Mouse (Mus musculus): ENCODE results near the gene Foxp1. TPM values are rescaled to one million over a fixed set of nuclear protein-coding genes. Genes with fewer than 3 reads are reported as not detected.

Foxp1 gene
- polyA plus RNA-seq, 1 experiment from 2014 or later = 36.4 TPM

DNA sequence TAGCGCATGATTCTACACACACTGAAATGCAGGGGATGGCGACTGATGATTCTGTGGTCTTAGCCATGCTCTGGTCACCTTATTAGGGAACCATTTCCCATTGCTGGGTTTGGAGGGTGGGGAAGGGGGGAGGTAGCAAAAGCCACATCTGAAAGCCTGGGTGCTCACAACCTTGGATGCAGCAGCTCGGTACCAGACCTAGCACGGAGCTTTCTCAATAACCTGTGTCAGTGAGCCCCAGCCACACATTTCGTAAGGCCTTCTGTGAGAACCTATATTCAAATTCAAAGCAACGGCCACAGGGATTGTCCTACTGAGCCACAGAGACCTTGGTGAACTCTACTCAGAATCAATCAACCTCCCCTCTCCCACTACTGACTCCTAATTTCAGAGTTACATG is 109.9 kb downstream of the Foxp1 start:
- Histone ChIP-seq H3K9me3 (ENCODE audit: low read length) (no peaks in the 10 kb centered on the region), H3K9ac (replicated peaks; ENCODE audit: low read length) (no peak overlapping the region), H3K4me3 (ENCODE audit: low read length) (no peak overlapping the region), H3K27ac (ENCODE audit: low read length) (no peak overlapping the region), H3K4me1 (ENCODE audit: insufficient read depth, low read length) (no peaks in the 10 kb centered on the region), H3K4me2 (replicated peaks; ENCODE audit: low read depth, low read length) (no peak overlapping the region), H3K27me3 (ENCODE audit: insufficient read depth, low read length) (no peaks in the 10 kb centered on the region), H3K36me3 (ENCODE audit: insufficient read depth, low read length) (no peaks in the 10 kb centered on the region)
- ATAC-seq (ENCODE audit: low FRiP score, low TSS enrichment) = no peak
- WGBS = 89% methylated on average over 6 of the region's 6 CpGs

DNA sequence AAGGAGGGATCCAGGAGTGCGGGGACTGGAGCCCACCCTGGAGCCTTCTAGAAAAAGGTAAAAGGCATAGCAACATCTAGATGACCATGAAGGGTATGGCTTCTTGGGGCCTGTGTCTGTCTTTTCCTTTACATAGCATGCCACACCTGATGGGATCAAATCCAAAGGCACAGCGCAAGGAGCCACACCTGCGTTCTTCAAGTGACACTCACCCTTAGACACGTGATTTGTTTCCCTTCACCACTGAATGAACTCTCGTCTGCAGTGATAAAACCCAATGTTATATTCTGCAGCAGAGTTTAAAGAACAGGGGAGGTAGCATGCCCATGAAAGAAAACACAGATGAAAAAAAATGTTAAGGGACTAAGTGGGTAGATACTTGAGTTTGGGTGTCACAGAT is 112.9 kb downstream of the Foxp1 start:
- WGBS = 88% methylated on average over 5 of the region's 5 CpGs
- no peaks in the 10 kb centered on the region for H3K36me3 ChIP-seq (ENCODE audit: insufficient read depth, low read length)
- no peak overlapping the region for H3K9ac ChIP-seq (replicated peaks; ENCODE audit: low read length)
- H3K4me2 ChIP-seq (replicated peaks; ENCODE audit: low read depth, low read length) = no peak overlapping the region
- no peak overlapping the region for H3K27ac ChIP-seq (ENCODE audit: low read length)
- H3K27me3 ChIP-seq (ENCODE audit: insufficient read depth, low read length) = no peaks in the 10 kb centered on the region
- no peak overlapping the region for H3K4me3 ChIP-seq (ENCODE audit: low read length)
- H3K9me3 ChIP-seq (ENCODE audit: low read length) = no peaks in the 10 kb centered on the region
- H3K4me1 ChIP-seq (ENCODE audit: insufficient read depth, low read length) = 0 out of 2 replicates have a peak, but pooled peaks cover 2% of the 10 kb centered on the region
- no peak for ATAC-seq (ENCODE audit: low FRiP score, low TSS enrichment)

DNA sequence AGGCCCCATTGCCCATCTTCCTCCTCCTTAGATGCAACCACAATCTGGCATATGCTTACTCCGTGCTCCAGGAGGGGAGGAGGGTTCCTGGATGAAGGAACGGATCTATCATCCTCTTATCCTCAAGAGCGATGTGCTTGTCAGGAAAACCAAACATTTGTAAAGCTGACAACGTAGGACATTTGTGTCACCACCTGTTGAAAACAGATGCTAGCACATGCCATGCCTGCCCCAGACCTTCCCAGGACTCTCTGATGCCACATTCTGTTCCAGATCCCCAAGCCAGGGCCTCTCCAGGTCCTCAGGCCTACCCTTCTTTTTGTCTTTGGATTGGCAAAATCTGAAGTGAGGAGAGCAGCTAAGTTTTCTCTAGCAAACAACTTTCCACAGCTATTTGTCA is 113.6 kb downstream of the Foxp1 start:
- no peak overlapping the region for H3K4me3 ChIP-seq (ENCODE audit: low read length)
- no peaks in the 10 kb centered on the region for H3K36me3 ChIP-seq (ENCODE audit: insufficient read depth, low read length)
- H3K4me1 ChIP-seq (ENCODE audit: insufficient read depth, low read length) = 0 out of 2 replicates have a peak, but pooled peaks cover 2% of the 10 kb centered on the region
- H3K9me3 ChIP-seq (ENCODE audit: low read length) = no peaks in the 10 kb centered on the region
- no peaks in the 10 kb centered on the region for H3K27me3 ChIP-seq (ENCODE audit: insufficient read depth, low read length)
- no peak for ATAC-seq (ENCODE audit: low FRiP score, low TSS enrichment)
- no peak overlapping the region for H3K27ac ChIP-seq (ENCODE audit: low read length)
- no peak overlapping the region for H3K9ac ChIP-seq (replicated peaks; ENCODE audit: low read length)
- no peak overlapping the region for H3K4me2 ChIP-seq (replicated peaks; ENCODE audit: low read depth, low read length)
- WGBS = 87% methylated on average over 4 of the region's 4 CpGs

DNA sequence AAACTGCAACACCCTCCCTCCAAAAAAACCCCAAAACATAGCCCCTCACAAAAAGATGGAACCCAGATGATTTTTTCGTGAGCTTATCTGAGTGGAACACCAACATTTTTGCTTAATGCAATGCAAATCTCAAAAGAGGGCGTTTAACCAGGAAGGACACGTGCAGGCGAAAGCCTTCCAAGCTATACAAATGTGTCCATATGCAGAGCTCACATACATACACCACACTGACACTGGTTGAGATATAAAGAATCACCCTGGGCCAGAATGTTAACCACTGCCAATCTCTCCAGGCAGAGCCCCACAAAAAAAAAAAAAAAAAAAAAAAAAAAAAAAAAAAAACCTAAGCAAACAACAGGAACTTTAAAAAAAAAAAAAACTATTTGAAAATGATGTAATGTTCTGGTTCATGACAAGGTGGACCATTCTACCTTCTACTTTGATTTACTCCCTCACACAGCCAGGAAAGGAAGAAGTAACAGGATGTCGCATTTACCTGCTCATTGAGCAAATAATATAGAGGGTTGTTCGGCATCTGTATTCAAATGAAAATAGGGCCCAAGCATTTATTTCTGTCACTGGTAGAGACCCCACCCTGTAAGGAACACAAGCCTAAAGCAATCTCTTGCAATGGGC is 118.6 kb downstream of the Foxp1 start:
- 88% methylated on average over 6 of the region's 6 CpGs for WGBS

DNA sequence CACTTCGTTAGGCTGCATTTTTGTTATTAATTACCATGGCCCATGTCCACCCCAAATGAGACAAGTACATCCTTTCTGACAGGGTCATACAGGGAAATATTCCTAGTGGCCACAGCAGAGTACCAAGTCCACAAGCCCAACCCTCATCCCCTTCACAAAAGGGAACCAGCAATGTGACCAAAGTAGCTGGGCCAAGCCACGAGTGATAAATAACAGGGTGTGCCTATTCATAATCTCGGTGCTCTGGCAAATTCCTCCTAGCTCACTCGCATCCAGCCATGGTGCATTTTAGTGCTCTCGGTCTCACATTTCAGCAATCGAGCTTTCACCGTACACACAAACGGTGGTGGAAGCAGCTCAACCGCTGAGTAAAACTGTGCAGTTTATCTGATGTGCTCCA is 119.6 kb downstream of the Foxp1 start:
- Histone ChIP-seq H3K27me3 (ENCODE audit: insufficient read depth, low read length) (no peaks in the 10 kb centered on the region), H3K4me1 (ENCODE audit: insufficient read depth, low read length) (peaks cover 19% of the 10 kb centered on the region; the same call in 1 of the 2 replicates), H3K36me3 (ENCODE audit: insufficient read depth, low read length) (peaks cover 7% of the 10 kb centered on the region; the same call in 1 of the 2 replicates), H3K9ac (replicated peaks; ENCODE audit: low read length) (no peak overlapping the region), H3K9me3 (ENCODE audit: low read length) (no peaks in the 10 kb centered on the region), H3K4me3 (ENCODE audit: low read length) (no peak overlapping the region), H3K4me2 (replicated peaks; ENCODE audit: low read depth, low read length) (no peak overlapping the region), H3K27ac (ENCODE audit: low read length) (no peak overlapping the region)
- 39% methylated on average over 9 of the region's 9 CpGs for WGBS
- no peak for ATAC-seq (ENCODE audit: low FRiP score, low TSS enrichment)

More for the DNA sequence above, 118.6 kb downstream of the Foxp1 start:
- no peak overlapping the region for H3K27ac ChIP-seq (ENCODE audit: low read length)
- no peak overlapping the region for H3K4me2 ChIP-seq (replicated peaks; ENCODE audit: low read depth, low read length)
- H3K9ac ChIP-seq (replicated peaks; ENCODE audit: low read length) = no peak overlapping the region
- no peaks in the 10 kb centered on the region for H3K27me3 ChIP-seq (ENCODE audit: insufficient read depth, low read length)
- peaks cover 6% of the 10 kb centered on the region; the same call in 1 of the 2 replicates for H3K36me3 ChIP-seq (ENCODE audit: insufficient read depth, low read length)
- no peak overlapping the region for H3K4me3 ChIP-seq (ENCODE audit: low read length)
- H3K9me3 ChIP-seq (ENCODE audit: low read length) = no peaks in the 10 kb centered on the region
- H3K4me1 ChIP-seq (ENCODE audit: insufficient read depth, low read length) = peaks cover 19% of the 10 kb centered on the region; the same call in 1 of the 2 replicates
- ATAC-seq (ENCODE audit: low FRiP score, low TSS enrichment) = no peak

DNA sequence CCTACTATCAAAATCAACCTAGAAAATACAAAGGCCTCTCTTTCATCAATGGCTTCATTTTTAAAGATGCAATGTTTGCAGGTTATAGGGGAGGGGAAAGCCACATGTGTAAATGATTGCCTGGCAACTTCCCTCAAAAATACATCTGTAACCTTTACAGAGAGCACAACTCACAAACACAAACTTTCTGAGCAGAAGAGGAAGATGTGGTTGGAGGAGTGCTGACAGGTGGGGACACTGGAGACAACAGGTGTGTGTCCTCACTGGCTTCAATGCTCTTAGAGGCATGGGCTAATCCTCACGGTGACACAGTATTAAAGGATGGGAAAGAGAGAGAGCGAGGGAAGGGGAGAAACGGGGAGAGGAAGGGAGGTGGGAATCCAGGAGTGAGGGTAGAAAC is 120.2 kb downstream of the Foxp1 start:
- Histone ChIP-seq H3K27ac (ENCODE audit: low read length) (no peak overlapping the region), H3K4me1 (ENCODE audit: insufficient read depth, low read length) (peaks cover 19% of the 10 kb centered on the region; the same call in 1 of the 2 replicates), H3K4me2 (replicated peaks; ENCODE audit: low read depth, low read length) (no peak overlapping the region), H3K9me3 (ENCODE audit: low read length) (no peaks in the 10 kb centered on the region), H3K4me3 (ENCODE audit: low read length) (no peak overlapping the region), H3K27me3 (ENCODE audit: insufficient read depth, low read length) (no peaks in the 10 kb centered on the region), H3K9ac (replicated peaks; ENCODE audit: low read length) (no peak overlapping the region), H3K36me3 (ENCODE audit: insufficient read depth, low read length) (peaks cover 12% of the 10 kb centered on the region; the same call in 1 of the 2 replicates)
- no peak for ATAC-seq (ENCODE audit: low FRiP score, low TSS enrichment)
- WGBS = 69% methylated on average over 3 of the region's 3 CpGs

DNA sequence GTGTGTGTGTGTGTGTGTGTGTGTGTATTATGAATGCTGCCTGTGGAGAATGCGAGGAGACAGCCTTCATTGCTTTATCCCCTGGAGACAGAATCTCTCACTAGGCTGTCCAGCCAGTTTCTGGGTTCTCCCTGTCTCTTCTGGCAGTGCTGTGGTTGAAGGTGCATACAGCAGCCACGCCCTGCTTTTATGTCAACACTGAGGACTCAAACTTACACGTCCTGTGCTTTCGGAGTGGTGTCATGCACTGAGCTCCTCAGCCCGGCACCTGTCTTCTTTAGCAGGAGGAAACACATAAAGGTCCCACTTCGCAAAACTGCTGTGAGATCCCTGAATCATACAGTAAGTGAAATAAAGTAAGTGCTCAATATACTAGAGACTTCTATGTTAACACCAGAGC is 120.7 kb downstream of the Foxp1 start:
- Histone ChIP-seq H3K9me3 (ENCODE audit: low read length) (no peaks in the 10 kb centered on the region), H3K4me2 (replicated peaks; ENCODE audit: low read depth, low read length) (no peak overlapping the region), H3K9ac (replicated peaks; ENCODE audit: low read length) (no peak overlapping the region), H3K36me3 (ENCODE audit: insufficient read depth, low read length) (peaks cover 14% of the 10 kb centered on the region; the same call in 1 of the 2 replicates), H3K4me1 (ENCODE audit: insufficient read depth, low read length) (peaks cover 18% of the 10 kb centered on the region; the same call in 1 of the 2 replicates), H3K27me3 (ENCODE audit: insufficient read depth, low read length) (no peaks in the 10 kb centered on the region), H3K27ac (ENCODE audit: low read length) (no peak overlapping the region), H3K4me3 (ENCODE audit: low read length) (no peak overlapping the region)
- no peak for ATAC-seq (ENCODE audit: low FRiP score, low TSS enrichment)
- 84% methylated on average over 6 of the region's 6 CpGs for WGBS

DNA sequence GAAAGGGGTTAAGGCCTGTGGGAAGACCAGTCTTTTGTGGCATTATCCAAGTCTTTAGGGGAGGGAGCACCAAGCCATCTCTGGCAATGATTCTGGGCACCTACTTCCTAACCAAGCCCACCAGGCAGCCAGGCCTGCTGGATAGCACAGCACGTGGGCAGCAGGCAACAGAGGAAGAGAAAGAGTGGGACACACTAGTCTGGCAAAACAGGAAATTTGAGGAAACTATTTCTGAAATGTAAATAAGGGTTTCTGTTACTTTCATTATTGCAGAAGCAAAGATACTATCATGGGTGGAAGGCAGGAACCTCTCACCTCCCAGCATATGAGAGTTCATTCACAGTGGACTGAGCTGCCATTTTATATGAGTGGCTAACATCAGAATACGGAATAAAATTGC is 121.3 kb downstream of the Foxp1 start:
- Histone ChIP-seq H3K27me3 (ENCODE audit: insufficient read depth, low read length) (no peaks in the 10 kb centered on the region), H3K4me3 (ENCODE audit: low read length) (no peak overlapping the region), H3K9me3 (ENCODE audit: low read length) (no peaks in the 10 kb centered on the region), H3K9ac (replicated peaks; ENCODE audit: low read length) (no peak overlapping the region), H3K27ac (ENCODE audit: low read length) (no peak overlapping the region), H3K36me3 (ENCODE audit: insufficient read depth, low read length) (peaks cover 14% of the 10 kb centered on the region; the same call in 1 of the 2 replicates), H3K4me1 (ENCODE audit: insufficient read depth, low read length) (peaks cover 17% of the 10 kb centered on the region; the same call in 1 of the 2 replicates), H3K4me2 (replicated peaks; ENCODE audit: low read depth, low read length) (no peak overlapping the region)
- no peak for ATAC-seq (ENCODE audit: low FRiP score, low TSS enrichment)
- 41% methylated on average over 2 of the region's 2 CpGs for WGBS

DNA sequence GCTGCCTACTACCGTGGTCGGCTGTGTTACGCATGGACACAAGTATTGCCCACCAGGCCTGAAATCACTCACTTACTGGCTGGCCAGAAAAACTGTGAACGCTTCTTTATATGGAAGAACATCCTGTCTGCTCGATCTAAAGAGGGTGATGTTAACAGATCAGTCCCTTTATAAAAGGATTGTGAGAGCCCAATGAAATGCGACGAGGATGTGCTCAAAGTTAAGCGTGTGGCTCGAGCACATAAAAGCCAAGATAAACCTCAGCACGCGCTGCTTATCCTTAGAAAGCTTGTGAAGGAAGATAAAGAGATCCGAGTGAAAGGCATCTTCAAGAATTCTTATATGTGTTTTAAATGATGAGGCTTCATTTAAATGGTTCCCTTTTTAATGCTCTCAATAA is 126.8 kb downstream of the Foxp1 start:
- Histone ChIP-seq H3K9me3 (ENCODE audit: low read length) (no peaks in the 10 kb centered on the region), H3K27ac (ENCODE audit: low read length) (no peak overlapping the region), H3K4me2 (replicated peaks; ENCODE audit: low read depth, low read length) (no peak overlapping the region), H3K9ac (replicated peaks; ENCODE audit: low read length) (no peak overlapping the region), H3K4me3 (ENCODE audit: low read length) (no peak overlapping the region), H3K27me3 (ENCODE audit: insufficient read depth, low read length) (no peaks in the 10 kb centered on the region), H3K36me3 (ENCODE audit: insufficient read depth, low read length) (peaks cover 14% of the 10 kb centered on the region; the same call in 1 of the 2 replicates), H3K4me1 (ENCODE audit: insufficient read depth, low read length) (peaks cover 11% of the 10 kb centered on the region; the same call in 1 of the 2 replicates)
- no peak for ATAC-seq (ENCODE audit: low FRiP score, low TSS enrichment)
- 85% methylated on average over 12 of the region's 12 CpGs for WGBS

DNA sequence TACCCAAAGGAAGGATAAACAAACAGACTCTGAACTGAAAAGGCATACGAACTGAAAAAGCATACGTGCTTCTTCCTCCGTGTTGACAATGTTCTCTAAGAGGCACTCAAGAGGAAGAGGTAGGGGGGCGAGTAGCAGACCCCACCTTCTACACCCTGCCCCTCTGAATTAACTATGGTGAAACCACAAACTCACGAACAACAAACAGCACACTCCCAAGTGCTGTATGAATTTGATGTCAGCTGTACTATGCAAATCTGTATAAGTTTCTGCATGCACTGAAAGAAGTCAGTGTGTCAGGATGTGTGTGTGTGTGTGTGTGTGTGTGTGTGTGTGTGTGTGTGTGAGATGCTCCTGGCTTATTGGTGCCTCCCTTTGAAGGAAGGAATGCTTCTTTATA is 127.7 kb downstream of the Foxp1 start:
- Histone ChIP-seq H3K4me2 (replicated peaks; ENCODE audit: low read depth, low read length) (no peak overlapping the region), H3K27ac (ENCODE audit: low read length) (no peak overlapping the region), H3K27me3 (ENCODE audit: insufficient read depth, low read length) (no peaks in the 10 kb centered on the region), H3K4me1 (ENCODE audit: insufficient read depth, low read length) (peaks cover 7% of the 10 kb centered on the region; the same call in 1 of the 2 replicates), H3K36me3 (ENCODE audit: insufficient read depth, low read length) (peaks cover 14% of the 10 kb centered on the region; the same call in 1 of the 2 replicates), H3K9me3 (ENCODE audit: low read length) (no peaks in the 10 kb centered on the region), H3K4me3 (ENCODE audit: low read length) (no peak overlapping the region), H3K9ac (replicated peaks; ENCODE audit: low read length) (no peak overlapping the region)
- no peak for ATAC-seq (ENCODE audit: low FRiP score, low TSS enrichment)
- WGBS = 77% methylated on average over 5 of the region's 5 CpGs

Measured in kidney, embryonic 16.5 days (tissue).